Comparison of ENCODE assay signal across 14 mouse cellular contexts in genomic region chr2:132377436-132377835, GRCm38 (mm10). TPM values are rescaled to one million over a fixed set of nuclear protein-coding genes. Genes with fewer than 3 reads are reported as not detected.
A peak's percentile ranks its signal among the peaks of the same experiment; 100 is the strongest.
DNase-seq lines count a peak whose midpoint lies in the region; ATAC-seq and TF ChIP-seq lines count a peak whose summit lies in the region.
"Had no signal": no experiment of that assay in that cellular context is flagged by ENCODE, and none has a peak within 500 bp of the region (broad histone marks: within the 10 kb centered on the region; RNA-seq: fewer than 3 reads in every experiment).

No protein-coding gene starts in this region.

- no peak for TF ChIP-seq CTCF in layer of hippocampus, adult 2 months (conservative IDR thresholded peaks at IDR 0.05)
- no peak for TF ChIP-seq CTCF in thymus, adult 2 months (IDR thresholded peaks at IDR 0.05; ENCODE audit: borderline replicate concordance, control insufficient read depth, extremely low read depth, insufficient read depth, low read length, poor library complexity)

- no peak overlapping the region for H3K9ac ChIP-seq in intestine, embryonic 16.5 days (ENCODE audit: low read depth, low read length)
- H3K9ac ChIP-seq: lung, embryonic 15.5 days had no signal

- H3K27ac ChIP-seq in layer of hippocampus, adult 2 months: no peak overlapping the region
- no peak overlapping the region for H3K27ac ChIP-seq in thymus, adult 2 months (ENCODE audit: control insufficient read depth, insufficient read depth, low read length)
- H3K27ac ChIP-seq in intestine, embryonic 16.5 days (ENCODE audit: low read length): no peak overlapping the region
- H3K27ac ChIP-seq: lung, embryonic 15.5 days had no signal

- no peak overlapping the region for H3K4me3 ChIP-seq in layer of hippocampus, adult 2 months
- H3K4me3 ChIP-seq in thymus, adult 2 months (ENCODE audit: control insufficient read depth, insufficient read depth, low read length): no peak overlapping the region
- no peak overlapping the region for H3K4me3 ChIP-seq in intestine, embryonic 16.5 days (ENCODE audit: low read length)
- H3K4me3 ChIP-seq: lung, embryonic 15.5 days had no signal

- TF ChIP-seq POLR2A in thymus, adult 2 months (IDR thresholded peaks at IDR 0.05; ENCODE audit: control insufficient read depth, extremely low read depth, insufficient read depth, low read length, poor library complexity): no peak

- 90% methylated on average over 2 of the region's 2 CpGs for WGBS in thymus, adult 2 months
- 68% methylated on average over 2 of the region's 2 CpGs for WGBS in intestine, embryonic 16.5 days

- peak; percentile 22 to 38 for DNase-seq in left cerebral cortex, adult 9 months (ENCODE audit: low spot score in 2 of 2)
- DNase-seq in left cerebral cortex, adult 11 months (ENCODE audit: low spot score): no peak
- DNase-seq in cerebellum, postnatal 10 days: peak; percentile 23 to 41
- DNase-seq in layer of hippocampus, adult 2 months (ENCODE audit: low spot score in 2 of 2): peak; percentile 58 to 61
- DNase-seq in thymus, adult 2 months: no peak
- no peak for DNase-seq in lung, postnatal 10 days
- DNase-seq in ovary, postnatal 10 days (ENCODE audit: low spot score): no peak
- DNase-seq: adrenal gland, adult 8-10 months; heart, adult 18-20 months; heart, postnatal 36 days; thymus, postnatal 25 days had no signal

- no peaks in the 10 kb centered on the region for H3K9me3 ChIP-seq in intestine, embryonic 16.5 days (ENCODE audit: control insufficient read depth, low read length)
- H3K9me3 ChIP-seq: lung, embryonic 15.5 days had no signal

- no peaks in the 10 kb centered on the region for H3K27me3 ChIP-seq in thymus, adult 2 months (ENCODE audit: control insufficient read depth, insufficient read depth, low read length)
- H3K27me3 ChIP-seq in intestine, embryonic 16.5 days (replicated peaks; ENCODE audit: control insufficient read depth, insufficient read depth, low read length): 0 out of 2 replicates have a peak, but pooled peaks cover 2% of the 10 kb centered on the region
- H3K27me3 ChIP-seq: lung, embryonic 15.5 days had no signal

- no peaks in the 10 kb centered on the region for H3K4me1 ChIP-seq in thymus, adult 2 months (replicated peaks; ENCODE audit: control insufficient read depth, insufficient read depth, low read length)
- H3K4me1 ChIP-seq in intestine, embryonic 16.5 days (ENCODE audit: control insufficient read depth, insufficient read depth, low read length): no peaks in the 10 kb centered on the region
- H3K4me1 ChIP-seq: lung, embryonic 15.5 days had no signal

- no peak for ATAC-seq in intestine, embryonic 16.5 days
- ATAC-seq: intestine, postnatal 0 days had no signal

- no peaks in the 10 kb centered on the region for H3K36me3 ChIP-seq in thymus, adult 2 months (ENCODE audit: control insufficient read depth, insufficient read depth, low read length)
- H3K36me3 ChIP-seq in intestine, embryonic 16.5 days (ENCODE audit: control insufficient read depth, insufficient read depth, low read length): no peaks in the 10 kb centered on the region
- H3K36me3 ChIP-seq: lung, embryonic 15.5 days had no signal

- no peak overlapping the region for H3K4me2 ChIP-seq in intestine, embryonic 16.5 days (ENCODE audit: low read depth, low read length)
- H3K4me2 ChIP-seq: lung, embryonic 15.5 days had no signal

RNA-seq across cellular contexts. Expression of gene Prokr2, which starts 7.8 kb away (rescaled TPM):
- 1 to 10 TPM; 1.9 to 2.9 TPM for total RNA-seq in layer of hippocampus, adult 2 months (2021)
- 2.4 and 3.8 TPM in 2 replicates for polyA plus RNA-seq in thymus, adult 2 months (2012; rRNA removed)
- polyA plus RNA-seq in intestine, embryonic 16.5 days (2015; fragmentation: Nextera tagmentation; extraction: Ambion mirVana): 0.17 and 0.18 TPM in 2 replicates

Comparison
In these comparisons a context has a peak if more than half of its experiments do, and no peak if none do; other contexts are left out.
1. DNase-seq: peak in left cerebral cortex, adult 9 months (2 of 2), cerebellum, postnatal 10 days (2 of 2) and layer of hippocampus, adult 2 months (2 of 2); none in left cerebral cortex, adult 11 months (single experiment), thymus, adult 2 months (single experiment), lung, postnatal 10 days (single experiment) and ovary, postnatal 10 days (single experiment).